Mouse (Mus musculus) kidney, embryonic 15.5 days (tissue): ENCODE results near the gene Kmt5c. TPM values are rescaled to one million over a fixed set of nuclear protein-coding genes. Genes with fewer than 3 reads are reported as not detected.
A peak's percentile ranks its signal among the peaks of the same experiment; 100 is the strongest.

Experiments used
- ATAC-seq: fragments of 200-750 bp; cut with Nextera tagmentation; replicated peaks from 2 replicates; pipeline ENCODE4 v1.8.0; 2017; ENCODE audit warnings: moderate TSS enrichment; ENCODE audit not compliant: low FRiP score
- H3K27ac ChIP-seq: fragments of 300-500 bp; sonication (generic); 2 replicates; pipeline ENCODE4 v1.5.1; 2015; ENCODE audit warnings: mild to moderate bottlenecking, inconsistent platforms
- H3K27me3 ChIP-seq: fragments of 300-500 bp; sonication (generic); 2 replicates; pipeline ENCODE4 v1.6.1; 2015; ENCODE audit warnings: inconsistent platforms
- H3K36me3 ChIP-seq: fragments of 300-500 bp; sonication (generic); 2 replicates; pipeline ENCODE4 v1.6.1; 2015; ENCODE audit warnings: inconsistent platforms
- H3K4me1 ChIP-seq: fragments of 300-500 bp; sonication (generic); 2 replicates; pipeline ENCODE4 v1.6.1; 2015; ENCODE audit warnings: inconsistent platforms
- H3K4me2 ChIP-seq: fragments of 300-500 bp; sonication (generic); 2 replicates; pipeline ENCODE4 v1.6.1; 2015; ENCODE audit warnings: moderate library complexity, mild to moderate bottlenecking, inconsistent platforms
- H3K4me3 ChIP-seq: fragments of 300-500 bp; sonication (generic); replicated peaks from 2 replicates; pipeline ENCODE4 v1.5.1; 2015; ENCODE audit warnings: mild to moderate bottlenecking, inconsistent platforms
- H3K9ac ChIP-seq: fragments of 300-500 bp; sonication (generic); 2 replicates; pipeline ENCODE4 v1.6.1; 2015; ENCODE audit warnings: mild to moderate bottlenecking, inconsistent platforms
- H3K9me3 ChIP-seq: fragments of 300-500 bp; sonication (generic); replicated peaks from 2 replicates; pipeline ENCODE4 v1.6.1; 2016; ENCODE audit warnings: inconsistent platforms
- WGBS: fragments of 180-500 bp; shearing (Covaris S2); methylation state at CpG from one replicate; pipeline ENCODE4 v1.1.7; 2015; ENCODE audit warnings: mixed read lengths; 5-methylcytosine and 5-hydroxymethylcytosine counted together
- polyA plus RNA-seq: library from polyadenylated mRNA; unstranded; fragments of >200 nt; fragmentation: Nextera tagmentation; extraction: Ambion mirVana; gene quantifications from 2 replicates; pipeline ENCODE4 v1.2.1, GENCODE M21; 2015

Kmt5c gene
- polyA plus RNA-seq, 1 experiment from 2014 or later = 90.8 TPM

- Histone ChIP-seq H3K9me3 (no peaks in the 10 kb centered on the region), H3K9ac (no peak overlapping the region), H3K36me3 (peaks cover 49% of the 10 kb centered on the region), H3K4me1 (peaks cover 16% of the 10 kb centered on the region), H3K4me2 (peak overlapping the region; percentile 78; the same call in 1 of the 2 replicates), H3K27me3 (0 out of 2 replicates have a peak, but pooled peaks cover 4% of the 10 kb centered on the region), H3K4me3 (peak overlapping the region; percentile 62), H3K27ac (no peak overlapping the region)
- 71% methylated on average over 3 of the region's 3 CpGs for WGBS
- no peak for ATAC-seq
Measured at GRCm38 (mm10) chr7:4794631-4795168, 54.8 kb downstream of the Kmt5c start.

- no peak overlapping the region for H3K27ac ChIP-seq
- no peaks in the 10 kb centered on the region for H3K27me3 ChIP-seq
- H3K36me3 ChIP-seq = peaks cover 49% of the 10 kb centered on the region
- no peak overlapping the region for H3K4me3 ChIP-seq
- no peaks in the 10 kb centered on the region for H3K9me3 ChIP-seq
- WGBS = 66% methylated on average over 7 of the region's 7 CpGs
- H3K4me2 ChIP-seq = no peak overlapping the region
- H3K9ac ChIP-seq = no peak overlapping the region
- H3K4me1 ChIP-seq = peaks cover 16% of the 10 kb centered on the region
- no peak for ATAC-seq
Measured at GRCm38 (mm10) chr7:4795767-4796433, 56.0 kb downstream of the Kmt5c start.

Other genes starting within 250 kb of the Kmt5c start
- 38.2 and 43.9 TPM in 2 replicates for gene Ppp1r12c, start 238.4 kb upstream of the Kmt5c start, polyA plus RNA-seq
- gene Tnnt1, start 223.7 kb upstream of the Kmt5c start, polyA plus RNA-seq = 37.2 and 48.6 TPM in 2 replicates
- gene Tnni3, start 215.9 kb upstream of the Kmt5c start, polyA plus RNA-seq = 6.6 and 6.9 TPM in 2 replicates
- gene Dnaaf3, start 207.7 kb upstream of the Kmt5c start, polyA plus RNA-seq = 3.2 and 3.5 TPM in 2 replicates
- gene Syt5, start 192.6 kb upstream of the Kmt5c start, polyA plus RNA-seq = 6.5 and 7.5 TPM in 2 replicates
- 0.08 TPM in 1 of 2 replicates, not detected in the other for gene Ptprh, start 136.1 kb upstream of the Kmt5c start, polyA plus RNA-seq
- 1.5 and 1.6 TPM in 2 replicates for gene Tmem86b, start 108.7 kb upstream of the Kmt5c start, polyA plus RNA-seq
- gene Ppp6r1, start 81.1 kb upstream of the Kmt5c start, polyA plus RNA-seq = 7.4 and 7.8 TPM in 2 replicates
- gene Hspbp1, start 55.0 kb upstream of the Kmt5c start, polyA plus RNA-seq = 112 and 119 TPM in 2 replicates
- 1.1 and 1.6 TPM in 2 replicates for gene Brsk1, start 49.5 kb upstream of the Kmt5c start, polyA plus RNA-seq
- 0.12 TPM in 1 of 2 replicates, not detected in the other for gene Tmem150b, start 14.9 kb upstream of the Kmt5c start, polyA plus RNA-seq
- gene Cox6b2, start 13.0 kb downstream of the Kmt5c start, polyA plus RNA-seq = 68.3 and 78.0 TPM in 2 replicates
- gene Fam71e2, start 31.2 kb downstream of the Kmt5c start, polyA plus RNA-seq = not detected in 2 replicates
- 0.27 and 0.30 TPM in 2 replicates for gene Il11, start 42.7 kb downstream of the Kmt5c start, polyA plus RNA-seq
- 1.0 TPM in 1 of 2 replicates, not detected in the other for gene Tmem190, start 42.8 kb downstream of the Kmt5c start, polyA plus RNA-seq
- 12.9 and 14.1 TPM in 2 replicates for gene Tmem238, start 49.5 kb downstream of the Kmt5c start, polyA plus RNA-seq
- gene Rpl28, start 52.8 kb downstream of the Kmt5c start, polyA plus RNA-seq = 391 and 408 TPM in 2 replicates
- gene Ube2s, start 72.5 kb downstream of the Kmt5c start, polyA plus RNA-seq = 384 and 386 TPM in 2 replicates
- gene Shisa7, start 104.6 kb downstream of the Kmt5c start, polyA plus RNA-seq = 0.84 and 0.96 TPM in 2 replicates
- gene Isoc2b, start 130.1 kb downstream of the Kmt5c start, polyA plus RNA-seq = 6.1 and 7.2 TPM in 2 replicates
- 0.93 and 1.2 TPM in 2 replicates for gene Isoc2a, start 137.0 kb downstream of the Kmt5c start, polyA plus RNA-seq
- not detected in 2 replicates for gene Gm36210, start 166.4 kb downstream of the Kmt5c start, polyA plus RNA-seq
- gene Zfp628, start 175.1 kb downstream of the Kmt5c start, polyA plus RNA-seq = 4.0 and 4.1 TPM in 2 replicates
- gene Nat14, start 181.9 kb downstream of the Kmt5c start, polyA plus RNA-seq = 4.2 and 5.3 TPM in 2 replicates
- gene Ssc5d, start 185.7 kb downstream of the Kmt5c start, polyA plus RNA-seq = 1.9 and 2.7 TPM in 2 replicates
- gene Sbk2, start 224.3 kb downstream of the Kmt5c start, polyA plus RNA-seq = 0.19 and 0.27 TPM in 2 replicates
- gene Sbk3, start 231.1 kb downstream of the Kmt5c start, polyA plus RNA-seq = not detected in 2 replicates